Mouse (Mus musculus) MEL (cell line): ENCODE results near the gene Mfsd2a. TPM values are rescaled to one million over a fixed set of nuclear protein-coding genes. Genes with fewer than 3 reads are reported as not detected.

Experiments
- DNase-seq: peaks from one replicate; pipeline ENCODE4 v3.0.0; 2011; ENCODE audit warnings: low read depth, low spot score
- H3K27ac ChIP-seq: 2 replicates; pipeline ENCODE4 v1.5.1; 2012; ENCODE audit warnings: low read depth, mild to moderate bottlenecking, control low read depth, low read length, moderate library complexity; ENCODE audit not compliant: control insufficient read depth
- H3K27me3 ChIP-seq, 2 experiments: fragments of 150-350 bp in 1 of 2; sonication (generic) in 1 of 2; 2 replicates each; pipeline ENCODE4 v1.6.1; 2012; ENCODE audit warnings: low read length in 2 of 2, mild to moderate bottlenecking in 2 of 2, improper control_type of control experiment in 1 of 2, moderate library complexity in 1 of 2; ENCODE audit not compliant: insufficient read depth in 2 of 2, control insufficient read depth in 1 of 2
- H3K36me3 ChIP-seq, 2 experiments: 2 replicates each; pipeline ENCODE4 v1.6.1; 2012 to 2014; ENCODE audit warnings: low read length in 2 of 2, improper control_type of control experiment in 1 of 2, inconsistent platforms in 1 of 2, mild to moderate bottlenecking in 1 of 2; ENCODE audit not compliant: insufficient read depth in 2 of 2, control insufficient read depth in 1 of 2
- H3K4me1 ChIP-seq, 2 experiments: fragments of 150-350 bp in 1 of 2; sonication (generic) in 1 of 2; 2 replicates each; pipeline ENCODE4 v1.6.1; 2012; ENCODE audit warnings: low read length in 2 of 2, improper control_type of control experiment in 1 of 2, mild to moderate bottlenecking in 1 of 2; ENCODE audit not compliant: insufficient read depth in 2 of 2, control insufficient read depth in 1 of 2
- H3K4me3 ChIP-seq, 2 experiments: fragments of 150-350 bp in 1 of 2; sonication (generic) in 1 of 2; 2 replicates each; pipeline ENCODE4 v1.5.1; 2012; ENCODE audit warnings: low read depth in 2 of 2, low read length in 2 of 2, mild to moderate bottlenecking in 2 of 2, moderate library complexity in 2 of 2, control low read depth in 1 of 2, improper control_type of control experiment in 1 of 2; ENCODE audit not compliant: control insufficient read depth in 1 of 2, insufficient read depth in 1 of 2
- H3K79me2 ChIP-seq: 2 replicates; pipeline ENCODE4 v1.6.1; 2012; ENCODE audit warnings: mild to moderate bottlenecking, low read length, moderate library complexity; ENCODE audit not compliant: control insufficient read depth, poor library complexity, insufficient read depth
- H3K9ac ChIP-seq: 2 replicates; pipeline ENCODE4 v1.6.1; 2012; ENCODE audit warnings: low read depth, mild to moderate bottlenecking, control low read depth, low read length, moderate library complexity; ENCODE audit not compliant: control insufficient read depth, poor library complexity, severe bottlenecking
- H3K9me3 ChIP-seq: fragments of 150-350 bp; sonication (generic); replicated peaks from 2 replicates; pipeline ENCODE4 v1.6.1; 2012; ENCODE audit warnings: mild to moderate bottlenecking, low read length, improper control_type of control experiment, moderate library complexity; ENCODE audit not compliant: insufficient read depth
- CHD1 ChIP-seq: IDR thresholded peaks from 2 replicates; pipeline ENCODE4 v1.6.1; 2012; ENCODE audit warnings: low read depth, mild to moderate bottlenecking, inconsistent platforms, low read length, improper control_type of control experiment
- EP300 ChIP-seq, 2 experiments: IDR thresholded peaks; 2 replicates each; pipeline ENCODE4 v1.6.1; 2011; ENCODE audit warnings: improper control_type of control experiment in 2 of 2, low read length in 2 of 2, low read depth in 1 of 2, mild to moderate bottlenecking in 1 of 2
- GABPA ChIP-seq: IDR thresholded peaks from 2 replicates; pipeline ENCODE4 v1.6.1; 2012; ENCODE audit warnings: low read depth, mild to moderate bottlenecking, inconsistent platforms, low read length, improper control_type of control experiment, moderate library complexity
- HCFC1 ChIP-seq: IDR thresholded peaks from 2 replicates; pipeline ENCODE4 v1.6.1; 2012; ENCODE audit warnings: low read depth, mild to moderate bottlenecking, inconsistent platforms, low read length, improper control_type of control experiment, moderate library complexity
- JUND ChIP-seq: IDR thresholded peaks from 2 replicates; pipeline ENCODE4 v1.6.1; 2011; ENCODE audit warnings: low read depth, mild to moderate bottlenecking, improper control_type of control experiment, low read length
- MAFK ChIP-seq: IDR thresholded peaks from 2 replicates; pipeline ENCODE4 v1.6.1; 2011; ENCODE audit warnings: low read depth, mild to moderate bottlenecking, low read length, improper control_type of control experiment, borderline replicate concordance
- MAX ChIP-seq: IDR thresholded peaks from 2 replicates; pipeline ENCODE4 v1.6.1; 2011; ENCODE audit warnings: low read length, improper control_type of control experiment
- MEF2A ChIP-seq: IDR thresholded peaks from 2 replicates; pipeline ENCODE4 v1.6.1; 2014; ENCODE audit warnings: low read depth, mild to moderate bottlenecking, inconsistent platforms, low read length, improper control_type of control experiment; ENCODE audit not compliant: poor library complexity, insufficient replicate concordance, severe bottlenecking; ENCODE audit errors: extremely low read depth
- MYB ChIP-seq: IDR thresholded peaks from 2 replicates; pipeline ENCODE4 v1.6.1; 2011; ENCODE audit warnings: mild to moderate bottlenecking, low read depth, low read length, improper control_type of control experiment
- MYC ChIP-seq: IDR thresholded peaks from 2 replicates; pipeline ENCODE4 v1.6.1; 2011; ENCODE audit warnings: low read depth, mild to moderate bottlenecking, low read length, improper control_type of control experiment, moderate library complexity
- POLR2A ChIP-seq, 2 experiments: IDR thresholded peaks; 2 replicates each; pipeline ENCODE4 v1.6.1; 2011 to 2012; ENCODE audit warnings: low read length in 2 of 2, mild to moderate bottlenecking in 2 of 2, control low read depth in 1 of 2, improper control_type of control experiment in 1 of 2, low read depth in 1 of 2, moderate library complexity in 1 of 2; ENCODE audit not compliant: control insufficient read depth in 1 of 2, insufficient read depth in 1 of 2, poor library complexity in 1 of 2
- POLR2AphosphoS2 ChIP-seq: IDR thresholded peaks from 2 replicates; pipeline ENCODE4 v1.6.1; 2011; ENCODE audit warnings: low read length, improper control_type of control experiment
- POLR2AphosphoS5 ChIP-seq: IDR thresholded peaks from 2 replicates; pipeline ENCODE4 v1.6.1; 2012; ENCODE audit warnings: low read depth, borderline replicate concordance, mild to moderate bottlenecking, inconsistent platforms, low read length, moderate library complexity, mixed read lengths
- RAD21 ChIP-seq: IDR thresholded peaks from 2 replicates; pipeline ENCODE4 v1.6.1; 2011; ENCODE audit warnings: mild to moderate bottlenecking, low read depth, low read length, improper control_type of control experiment
- RCOR1 ChIP-seq: IDR thresholded peaks from 2 replicates; pipeline ENCODE4 v1.6.1; 2012; ENCODE audit warnings: low read depth, mild to moderate bottlenecking, inconsistent platforms, low read length, improper control_type of control experiment
- SIN3A ChIP-seq: IDR thresholded peaks from 2 replicates; pipeline ENCODE4 v1.6.1; 2012; ENCODE audit warnings: low read length, improper control_type of control experiment, inconsistent platforms
- UBTF ChIP-seq: IDR thresholded peaks from 2 replicates; pipeline ENCODE4 v1.6.1; 2012; ENCODE audit warnings: low read depth, mild to moderate bottlenecking, inconsistent platforms, low read length, improper control_type of control experiment, moderate library complexity, borderline replicate concordance; ENCODE audit not compliant: insufficient read depth
- USF1 ChIP-seq: IDR thresholded peaks from 2 replicates; pipeline ENCODE4 v1.6.1; 2014; ENCODE audit warnings: low read depth, mild to moderate bottlenecking, inconsistent platforms, low read length, improper control_type of control experiment, moderate library complexity
- ZNF384 ChIP-seq: IDR thresholded peaks from 2 replicates; pipeline ENCODE4 v1.6.1; 2012; ENCODE audit warnings: low read depth, mild to moderate bottlenecking, inconsistent platforms, low read length, improper control_type of control experiment
- polyA plus RNA-seq, 2 experiments: library from polyadenylated mRNA; stranded (reverse) in 1 of 2; unstranded in 1 of 2; fragments of >175 nt in 1 of 2; fragments of >200 nt in 1 of 2; gene quantifications; 2 replicates each; pipeline versions ENCODE4 v1.2.1 to v1.2.4; 2012; ENCODE audit warnings: low replicate concordance in 2 of 2, low read depth in 1 of 2; ENCODE audit not compliant: insufficient read length in 2 of 2, insufficient read depth in 1 of 2, missing spikeins in 1 of 2
- total RNA-seq: library from RNA; depleted of rRNA; stranded (reverse); fragments of 300-350 nt; gene quantifications from 2 replicates; pipeline ENCODE4 v1.2.3, GENCODE M21; 2012

Mfsd2a gene
- total and polyA plus RNA-seq, 3 experiments, result 8.8 to 14.3 TPM; not detected in 1

- no peak for TF ChIP-seq ZNF384
- no peak for TF ChIP-seq POLR2AphosphoS5
Measured at GRCm38 (mm10) chr4:122955412-122956136, 5.4 kb downstream of the Mfsd2a start (continued).

- peaks cover 3 to 24% of the 10 kb centered on the region in 2 experiments; a peak in 3 of 4 replicates for H3K36me3 ChIP-seq
- no peaks in the 10 kb centered on the region for H3K27me3 ChIP-seq
- no peaks in the 10 kb centered on the region for H3K9me3 ChIP-seq
- H3K4me3 ChIP-seq, result peak overlapping the region; percentile 13 to 21; a peak in 3 of 4 replicates
- TF ChIP-seq JUND (no peak), UBTF (no peak), USF1 (no peak), MAFK (no peak), MYC (no peak), ZNF384 (no peak), RCOR1 (no peak), CHD1 (no peak), POLR2AphosphoS5 (0 out of 2 replicates have a peak, but pooled peaks have one; percentile 47), MAX (0 out of 2 replicates have a peak, but pooled peaks have one; percentile 44)
- TF ChIP-seq, all 39 proteins: peak for 2
- no peak for DNase-seq
- H3K4me1 ChIP-seq, result peaks cover 2 to 24% of the 10 kb centered on the region in 2 experiments; a peak in 3 of 4 replicates
- H3K27ac ChIP-seq, result peak overlapping the region; percentile 27
- H3K79me2 ChIP-seq, result peaks cover 2% of the 10 kb centered on the region
- peak overlapping the region; percentile 17 for H3K9ac ChIP-seq
Measured at GRCm38 (mm10) chr4:122954680-122955411, 6.1 kb downstream of the Mfsd2a start.

GRCm38 (mm10) chr4:122949096-122949495, 11.9 kb downstream of the Mfsd2a start:
- no peaks in the 10 kb centered on the region for H3K9me3 ChIP-seq
- DNase-seq, result no peak
- no peaks in the 10 kb centered on the region for H3K27me3 ChIP-seq
- H3K4me1 ChIP-seq, result no peaks in the 10 kb centered on the region
- no peak overlapping the region for H3K9ac ChIP-seq
- H3K4me3 ChIP-seq, result no peak overlapping the region
- H3K27ac ChIP-seq, result no peak overlapping the region
- no peaks in the 10 kb centered on the region; a peak in 2 of 4 replicates for H3K36me3 ChIP-seq
- no peaks in the 10 kb centered on the region for H3K79me2 ChIP-seq
- no peak for TF ChIP-seq USF1
- TF ChIP-seq SIN3A, result no peak
- TF ChIP-seq MYB, result no peak
- TF ChIP-seq POLR2AphosphoS2, result no peak
- TF ChIP-seq POLR2A (IDR thresholded peaks at IDR 0.05; ENCODE audit: control insufficient read depth in 1 of 2, insufficient read depth in 1 of 2, low read depth in 1 of 2, low read length in 2 of 2, poor library complexity in 1 of 2), result no peak
- no peak for TF ChIP-seq UBTF
- no peak for TF ChIP-seq GABPA
- TF ChIP-seq RAD21, result no peak
- TF ChIP-seq MEF2A, result no peak
- TF ChIP-seq MAX, result no peak
- no peak for TF ChIP-seq HCFC1
- no peak for TF ChIP-seq EP300 (IDR thresholded peaks at IDR 0.05; ENCODE audit: low read depth in 1 of 2, low read length in 2 of 2)
- TF ChIP-seq ZNF384, result no peak
- TF ChIP-seq, all 39 proteins: peak for 0
